Mouse (Mus musculus) limb, embryonic 12.5 days (tissue): ENCODE data around the gene Slc24a4. TPM values are rescaled to one million over a fixed set of nuclear protein-coding genes. Genes with fewer than 3 reads are reported as not detected.

Experiments used
- ATAC-seq: fragments of 200-750 bp; cut with Nextera tagmentation; 2 replicates; pipeline ENCODE4 v1.8.0; 2017; ENCODE audit warnings: low read depth, moderate TSS enrichment; ENCODE audit not compliant: insufficient number of reproducible peaks, insufficient read depth, low FRiP score, low TSS enrichment
- H3K27ac ChIP-seq: fragments of 300-500 bp; sonication (generic); 2 replicates; pipeline ENCODE4 v1.5.1; 2016; ENCODE audit warnings: mild to moderate bottlenecking, moderate library complexity
- H3K27me3 ChIP-seq: fragments of 300-500 bp; sonication (generic); 2 replicates; pipeline ENCODE4 v1.6.1; 2016; ENCODE audit warnings: mild to moderate bottlenecking, moderate library complexity
- H3K36me3 ChIP-seq: fragments of 300-500 bp; sonication (generic); 2 replicates; pipeline ENCODE4 v1.6.1; 2016; ENCODE audit warnings: mild to moderate bottlenecking, moderate library complexity
- H3K4me1 ChIP-seq: fragments of 300-500 bp; sonication (generic); replicated peaks from 2 replicates; pipeline ENCODE4 v1.6.1; 2016
- H3K4me2 ChIP-seq: fragments of 300-500 bp; sonication (generic); 2 replicates; pipeline ENCODE4 v1.6.1; 2016; ENCODE audit warnings: mild to moderate bottlenecking, moderate library complexity
- H3K4me3 ChIP-seq: fragments of 300-500 bp; sonication (generic); replicated peaks from 2 replicates; pipeline ENCODE4 v1.5.1; 2016; ENCODE audit warnings: mild to moderate bottlenecking
- H3K9ac ChIP-seq: fragments of 300-500 bp; sonication (generic); replicated peaks from 2 replicates; pipeline ENCODE4 v1.6.1; 2016; ENCODE audit warnings: mild to moderate bottlenecking, moderate library complexity
- H3K9me3 ChIP-seq: fragments of 300-500 bp; sonication (generic); 2 replicates; pipeline ENCODE4 v1.6.1; 2016; ENCODE audit warnings: mild to moderate bottlenecking, moderate library complexity
- WGBS: fragments of 180-500 bp; shearing (Covaris S2); methylation state at CpG from one replicate; pipeline ENCODE4 v1.1.7; 2016; 5-methylcytosine and 5-hydroxymethylcytosine counted together
- polyA plus RNA-seq: library from polyadenylated mRNA; unstranded; fragments of >200 nt; fragmentation: Nextera tagmentation; extraction: Ambion mirVana; gene quantifications from 2 replicates; pipeline ENCODE4 v1.2.1, GENCODE M21; 2016

The Slc24a4 gene
- polyA plus RNA-seq, 1 experiment from 2014 or later, result 0.19 TPM

DNA sequence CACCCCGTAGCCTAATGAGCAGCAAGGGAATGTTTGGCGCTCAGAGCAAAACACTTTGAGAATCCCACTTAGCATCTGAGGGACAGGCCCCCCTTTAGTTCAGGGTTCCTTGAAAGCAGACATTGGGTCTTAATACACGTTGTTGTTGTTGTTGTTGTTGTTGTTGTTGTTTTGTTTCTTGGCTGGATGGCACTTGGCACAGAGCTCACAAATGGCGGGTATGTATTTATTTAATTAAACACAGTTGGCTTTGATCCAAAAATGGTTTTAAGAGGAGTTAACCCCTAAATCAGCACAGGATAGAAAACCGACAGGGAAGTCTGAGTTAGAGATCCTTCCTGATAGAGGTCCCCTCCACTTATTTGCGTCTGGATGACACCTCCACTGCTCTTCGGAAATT is 932 bp upstream of the Slc24a4 start:
- no peak overlapping the region for H3K9ac ChIP-seq
- peak overlapping the region; percentile 97 for H3K4me2 ChIP-seq
- no peak for ATAC-seq
- no peaks in the 10 kb centered on the region for H3K9me3 ChIP-seq
- H3K36me3 ChIP-seq, result no peaks in the 10 kb centered on the region
- H3K4me1 ChIP-seq, result peaks cover 15% of the 10 kb centered on the region
- H3K27ac ChIP-seq, result no peak overlapping the region
- WGBS, result 4% methylated on average over 7 of the region's 7 CpGs
- peak overlapping the region; percentile 56 for H3K4me3 ChIP-seq
- H3K27me3 ChIP-seq, result peaks cover 64% of the 10 kb centered on the region

- Histone ChIP-seq H3K4me3 (peak overlapping the region; percentile 56), H3K4me2 (peak overlapping the region; percentile 97), H3K9me3 (no peaks in the 10 kb centered on the region), H3K9ac (peak overlapping the region; percentile 52), H3K36me3 (no peaks in the 10 kb centered on the region), H3K4me1 (peaks cover 15% of the 10 kb centered on the region), H3K27me3 (peaks cover 70% of the 10 kb centered on the region), H3K27ac (no peak overlapping the region)
- ATAC-seq, result peak; percentile 54; the same call in 1 of the 2 replicates
- 1% methylated on average over 73 of the region's 73 CpGs for WGBS
These were observed 416 bp downstream of the Slc24a4 start for GRCm38 (mm10) chr12:102128791-102129507.

- no peaks in the 10 kb centered on the region for H3K9me3 ChIP-seq
- peak overlapping the region; percentile 56 for H3K4me3 ChIP-seq
- H3K36me3 ChIP-seq, result no peaks in the 10 kb centered on the region
- H3K27me3 ChIP-seq, result peaks cover 70% of the 10 kb centered on the region
- peak overlapping the region; percentile 52 for H3K9ac ChIP-seq
- under 1% methylated on average over 14 of the region's 14 CpGs for WGBS
- H3K4me1 ChIP-seq, result peaks cover 15% of the 10 kb centered on the region
- no peak overlapping the region for H3K27ac ChIP-seq
- H3K4me2 ChIP-seq, result peak overlapping the region; percentile 97
- ATAC-seq, result no peak; the same call in 1 of the 2 replicates
These were observed 1.0 kb downstream of the Slc24a4 start for GRCm38 (mm10) chr12:102129508-102130030.

DNA sequence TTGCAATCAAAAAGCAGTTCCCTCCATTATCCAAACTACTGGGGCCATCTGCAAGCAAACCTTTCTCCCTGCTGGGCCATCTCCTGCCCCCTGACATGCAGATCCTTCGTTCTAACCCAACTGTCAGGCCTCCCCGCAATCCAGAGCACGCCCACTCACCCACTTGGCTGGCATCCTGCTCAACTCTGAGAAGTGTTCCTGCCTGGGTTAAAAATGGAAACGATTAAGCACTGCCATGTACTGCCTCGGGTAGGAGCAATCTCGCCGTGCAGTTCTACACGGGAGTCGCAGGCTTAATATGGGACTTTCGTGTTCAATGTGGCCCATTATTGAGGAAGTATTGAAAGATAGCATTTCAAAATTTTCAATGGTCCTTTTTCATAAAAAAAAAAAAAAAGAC is 11.2 kb downstream of the Slc24a4 start:
- Histone ChIP-seq H3K27ac (no peak overlapping the region), H3K4me1 (no peaks in the 10 kb centered on the region), H3K4me3 (no peak overlapping the region), H3K36me3 (no peaks in the 10 kb centered on the region), H3K9ac (no peak overlapping the region), H3K9me3 (no peaks in the 10 kb centered on the region), H3K4me2 (no peak overlapping the region), H3K27me3 (peaks cover 14% of the 10 kb centered on the region; the same call in 1 of the 2 replicates)
- no peak for ATAC-seq
- 88% methylated on average over 10 of the region's 10 CpGs for WGBS

DNA sequence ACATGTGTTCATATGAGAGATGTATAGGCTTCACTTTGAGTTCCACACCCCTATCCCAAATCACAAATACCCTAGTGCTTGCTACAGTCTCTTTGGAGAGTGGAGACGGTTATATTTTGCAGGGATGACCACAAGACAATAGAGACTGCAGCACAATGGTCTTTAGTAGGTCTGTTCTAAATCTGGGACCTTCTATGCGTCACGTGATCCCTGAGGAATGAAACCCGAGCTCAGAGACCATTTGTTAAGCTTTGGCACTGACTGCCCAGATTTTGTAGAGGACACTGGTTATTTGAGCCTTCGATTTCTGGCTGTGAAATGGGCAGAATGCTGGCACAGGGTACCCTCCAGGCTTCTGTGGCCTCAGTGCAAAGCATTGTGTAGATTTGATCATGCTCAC is 12.8 kb downstream of the Slc24a4 start:
- Histone ChIP-seq H3K4me3 (no peak overlapping the region), H3K4me1 (no peaks in the 10 kb centered on the region), H3K27me3 (peaks cover 14% of the 10 kb centered on the region; the same call in 1 of the 2 replicates), H3K9me3 (no peaks in the 10 kb centered on the region), H3K36me3 (no peaks in the 10 kb centered on the region), H3K27ac (no peak overlapping the region), H3K9ac (no peak overlapping the region), H3K4me2 (no peak overlapping the region)
- WGBS, result 66% methylated on average over 5 of the region's 5 CpGs
- no peak for ATAC-seq

DNA sequence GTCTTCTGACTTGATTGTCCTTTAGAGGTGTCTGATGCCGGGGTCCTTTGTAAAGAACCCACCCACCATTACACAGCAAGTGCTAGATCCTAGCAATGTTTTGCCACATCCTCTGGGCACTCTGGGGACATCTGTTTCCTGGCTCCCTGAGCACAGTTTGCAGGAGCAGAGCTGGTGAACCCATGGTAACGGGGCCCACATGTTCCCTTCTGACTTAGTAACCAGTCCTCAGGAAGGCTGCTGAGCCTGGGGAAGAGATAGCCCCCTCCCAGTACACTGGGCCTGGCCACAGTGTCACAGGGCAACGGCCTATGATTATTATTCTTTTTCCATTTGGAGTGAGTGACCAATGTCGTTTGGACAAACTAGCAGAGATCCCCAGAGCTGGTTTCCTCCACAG is 19.1 kb downstream of the Slc24a4 start:
- Histone ChIP-seq H3K9me3 (no peaks in the 10 kb centered on the region), H3K4me1 (no peaks in the 10 kb centered on the region), H3K4me3 (no peak overlapping the region), H3K27me3 (no peaks in the 10 kb centered on the region), H3K36me3 (no peaks in the 10 kb centered on the region), H3K9ac (no peak overlapping the region), H3K4me2 (no peak overlapping the region), H3K27ac (no peak overlapping the region)
- WGBS, result 48% methylated on average over 4 of the region's 4 CpGs
- ATAC-seq, result no peak

DNA sequence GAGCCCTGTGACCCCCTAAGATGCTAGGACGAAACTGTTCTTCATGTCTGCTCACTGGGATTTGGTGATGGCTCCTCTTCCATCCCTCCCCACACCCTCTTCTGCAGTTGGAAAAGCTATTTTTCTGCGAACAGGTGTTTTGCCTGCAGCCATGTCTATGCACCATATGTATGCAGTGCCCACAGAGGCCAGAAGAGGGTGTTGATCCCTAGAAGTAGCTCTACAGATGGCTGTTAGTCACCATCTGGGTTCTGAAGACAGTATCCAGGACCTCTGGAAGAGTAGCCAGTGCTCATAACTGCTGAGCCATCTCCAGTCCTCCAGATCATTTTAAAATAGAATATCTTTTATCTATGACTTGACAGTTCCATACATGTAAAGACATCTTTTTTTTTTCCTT is 20.2 kb downstream of the Slc24a4 start:
- Histone ChIP-seq H3K36me3 (no peaks in the 10 kb centered on the region), H3K27ac (no peak overlapping the region), H3K4me3 (no peak overlapping the region), H3K9ac (no peak overlapping the region), H3K27me3 (no peaks in the 10 kb centered on the region), H3K9me3 (no peaks in the 10 kb centered on the region), H3K4me2 (no peak overlapping the region), H3K4me1 (no peaks in the 10 kb centered on the region)
- ATAC-seq, result no peak
- 86% methylated on average over 2 of the region's 2 CpGs for WGBS

GRCm38 (mm10) chr12:102151185-102151584 is 22.7 kb downstream of the Slc24a4 start:
- Histone ChIP-seq H3K4me1 (no peaks in the 10 kb centered on the region), H3K27me3 (no peaks in the 10 kb centered on the region), H3K36me3 (no peaks in the 10 kb centered on the region), H3K4me2 (no peak overlapping the region), H3K4me3 (no peak overlapping the region), H3K9me3 (no peaks in the 10 kb centered on the region), H3K9ac (no peak overlapping the region), H3K27ac (no peak overlapping the region)
- 89% methylated on average over 7 of the region's 7 CpGs for WGBS
- no peak for ATAC-seq

GRCm38 (mm10) chr12:102153796-102154195 is 25.3 kb downstream of the Slc24a4 start:
- Histone ChIP-seq H3K36me3 (no peaks in the 10 kb centered on the region), H3K27me3 (no peaks in the 10 kb centered on the region)
- 91% methylated on average over 7 of the region's 7 CpGs for WGBS

GRCm38 (mm10) chr12:102154815-102155214 is 26.3 kb downstream of the Slc24a4 start:
- Histone ChIP-seq H3K9me3 (no peaks in the 10 kb centered on the region), H3K4me2 (no peak overlapping the region), H3K27me3 (no peaks in the 10 kb centered on the region), H3K9ac (no peak overlapping the region), H3K4me3 (no peak overlapping the region), H3K27ac (no peak overlapping the region), H3K4me1 (no peaks in the 10 kb centered on the region), H3K36me3 (no peaks in the 10 kb centered on the region)
- WGBS, result 65% methylated on average over 1 of the region's 1 CpGs
- no peak for ATAC-seq

More at GRCm38 (mm10) chr12:102153796-102154195, 25.3 kb downstream of the Slc24a4 start:
- Histone ChIP-seq H3K4me3 (no peak overlapping the region), H3K27ac (no peak overlapping the region), H3K4me2 (no peak overlapping the region), H3K9ac (no peak overlapping the region), H3K4me1 (no peaks in the 10 kb centered on the region), H3K9me3 (no peaks in the 10 kb centered on the region)
- no peak for ATAC-seq

- 91% methylated on average over 7 of the region's 7 CpGs for WGBS
These were observed 36.1 kb downstream of the Slc24a4 start for GRCm38 (mm10) chr12:102164632-102165031.

More at GRCm38 (mm10) chr12:102164632-102165031, 36.1 kb downstream of the Slc24a4 start:
- no peaks in the 10 kb centered on the region for H3K36me3 ChIP-seq
- no peak overlapping the region for H3K27ac ChIP-seq
- no peaks in the 10 kb centered on the region for H3K27me3 ChIP-seq
- H3K9ac ChIP-seq, result no peak overlapping the region
- H3K4me1 ChIP-seq, result peaks cover 4% of the 10 kb centered on the region; the same call in 1 of the 2 replicates
- no peak overlapping the region for H3K4me3 ChIP-seq
- no peaks in the 10 kb centered on the region for H3K9me3 ChIP-seq
- no peak for ATAC-seq
- no peak overlapping the region for H3K4me2 ChIP-seq
